Mouse (Mus musculus) myocyte (in vitro differentiated cells): ENCODE data around the gene Scrn2. TPM values are rescaled to one million over a fixed set of nuclear protein-coding genes. Genes with fewer than 3 reads are reported as not detected.

Experiments used
- polyA plus RNA-seq: library from polyadenylated mRNA; unstranded; fragments of >200 nt; fragmentation: generic; extraction: Trizol; gene quantifications from one replicate; pipeline ENCODE4 v1.2.1, GENCODE M21; 2012; ENCODE audit warnings: missing spikeins

Scrn2 gene
- polyA plus RNA-seq, 1 experiment = 22.4 TPM

Other genes starting within 250 kb of the Scrn2 start
- gene Cbx1, start 240.8 kb upstream of the Scrn2 start, polyA plus RNA-seq = 34.6 TPM
- 518 TPM for gene Nfe2l1, start 200.0 kb upstream of the Scrn2 start, polyA plus RNA-seq
- gene Copz2, start 180.1 kb upstream of the Scrn2 start, polyA plus RNA-seq = 120 TPM
- 65.8 TPM for gene Cdk5rap3, start 113.4 kb upstream of the Scrn2 start, polyA plus RNA-seq
- 0.07 TPM for gene Prr15l, start 101.8 kb upstream of the Scrn2 start, polyA plus RNA-seq
- 7.5 TPM for gene Pnpo, start 86.0 kb upstream of the Scrn2 start, polyA plus RNA-seq
- gene Sp2, start 47.0 kb upstream of the Scrn2 start, polyA plus RNA-seq = 11.5 TPM
- gene Sp6, start 16.5 kb upstream of the Scrn2 start, polyA plus RNA-seq = 6.0 TPM
- gene Lrrc46, start 11.5 kb downstream of the Scrn2 start, polyA plus RNA-seq = 1.4 TPM
- 66.0 TPM for gene Mrpl10, start 11.6 kb downstream of the Scrn2 start, polyA plus RNA-seq
- 1.4 TPM for gene Osbpl7, start 20.7 kb downstream of the Scrn2 start, polyA plus RNA-seq
- not detected for gene Tbx21, start 85.4 kb downstream of the Scrn2 start, polyA plus RNA-seq
- 0.22 TPM for gene Tbkbp1, start 121.6 kb downstream of the Scrn2 start, polyA plus RNA-seq
- 103 TPM for gene Kpnb1, start 157.9 kb downstream of the Scrn2 start, polyA plus RNA-seq